Mouse (Mus musculus) 3134 (cell line): ENCODE data around the gene Slc25a22.
A peak's percentile ranks its signal among the peaks of the same experiment; 100 is the strongest.

ENCODE experiments used
- DNase-seq: peaks from one replicate; pipeline ENCODE4 v3.0.0-alpha.2; 2011; ENCODE audit warnings: low spot score; ENCODE audit not compliant: insufficient read length; ENCODE audit errors: extremely low read depth

The Slc25a22 gene

GRCm38 (mm10) chr7:141472763-141473162 lies 35.1 kb upstream of the Slc25a22 start:
- DNase-seq = no peak

- DNase-seq = no peak
These were observed 34.5 kb upstream of the Slc25a22 start for GRCm38 (mm10) chr7:141472226-141472625.

GRCm38 (mm10) chr7:141471236-141471635 lies 33.5 kb upstream of the Slc25a22 start:
- DNase-seq = no peak

- DNase-seq = peak; percentile 51
These were observed 32.9 kb upstream of the Slc25a22 start for GRCm38 (mm10) chr7:141470637-141470944.

GRCm38 (mm10) chr7:141469901-141470636 lies 32.4 kb upstream of the Slc25a22 start:
- DNase-seq = no peak

- DNase-seq = peak; percentile 55
These were observed 31.7 kb upstream of the Slc25a22 start for GRCm38 (mm10) chr7:141469352-141469751.

GRCm38 (mm10) chr7:141468522-141469211 lies 31.0 kb upstream of the Slc25a22 start:
- peak; percentile 84 for DNase-seq

- peak; percentile 52 for DNase-seq
These were observed 30.5 kb upstream of the Slc25a22 start for GRCm38 (mm10) chr7:141468164-141468521.

- peak; percentile 94 for DNase-seq
These were observed 29.7 kb upstream of the Slc25a22 start, which contains the start of gene Cd151 for GRCm38 (mm10) chr7:141467230-141468030. Cd151 (plus strand) TSS chr7:141467392.

GRCm38 (mm10) chr7:141466607-141467148 lies 29.0 kb upstream of the Slc25a22 start:
- DNase-seq = no peak

GRCm38 (mm10) chr7:141466045-141466394 lies 28.3 kb upstream of the Slc25a22 start:
- DNase-seq = peak; percentile 81

- DNase-seq = peak; percentile 74
These were observed 27.8 kb upstream of the Slc25a22 start for GRCm38 (mm10) chr7:141465388-141466044.

GRCm38 (mm10) chr7:141464603-141465201 lies 27.0 kb upstream of the Slc25a22 start:
- DNase-seq = no peak

GRCm38 (mm10) chr7:141463824-141464602 lies 26.3 kb upstream of the Slc25a22 start:
- DNase-seq = no peak

- no peak for DNase-seq
These were observed 24.7 kb upstream of the Slc25a22 start for GRCm38 (mm10) chr7:141462333-141462821.

- DNase-seq = no peak
These were observed 24.0 kb upstream of the Slc25a22 start for GRCm38 (mm10) chr7:141461521-141462332.

GRCm38 (mm10) chr7:141460391-141461113 lies 22.9 kb upstream of the Slc25a22 start, which contains the start of gene Cracr2b:
Cracr2b (plus strand) TSS chr7:141461094.
- DNase-seq = no peak

GRCm38 (mm10) chr7:141460001-141460390 lies 22.3 kb upstream of the Slc25a22 start:
- DNase-seq = no peak
